Mouse (Mus musculus) spleen, adult 18-20 months (tissue): ENCODE measurements around the gene Meis2.

ENCODE experiments used
- DNase-seq, 2 experiments: peaks; one replicate each; pipeline ENCODE4 v3.0.0; 2022; ENCODE audit warnings: mixed read lengths in 2 of 2

Gene Meis2

GRCm38 (mm10) chr2:115893113-115893512, 172.5 kb downstream of the Meis2 start:
- DNase-seq: no peak

- DNase-seq: no peak
These were observed 174.9 kb downstream of the Meis2 start for GRCm38 (mm10) chr2:115890715-115891114.

- DNase-seq: no peak
These were observed 175.6 kb downstream of the Meis2 start for GRCm38 (mm10) chr2:115890030-115890429.

GRCm38 (mm10) chr2:115889212-115889611, 176.4 kb downstream of the Meis2 start:
- DNase-seq: no peak

- DNase-seq: no peak
These were observed 177.1 kb downstream of the Meis2 start for GRCm38 (mm10) chr2:115888336-115889077.

- no peak for DNase-seq
These were observed 178.0 kb downstream of the Meis2 start for GRCm38 (mm10) chr2:115887631-115888030.

- no peak for DNase-seq
These were observed 181.5 kb downstream of the Meis2 start for GRCm38 (mm10) chr2:115884184-115884583.

- no peak for DNase-seq
These were observed 182.1 kb downstream of the Meis2 start for GRCm38 (mm10) chr2:115883520-115883919.

- DNase-seq: no peak
These were observed 189.7 kb downstream of the Meis2 start for GRCm38 (mm10) chr2:115875802-115876531.

GRCm38 (mm10) chr2:115872851-115873250, 192.8 kb downstream of the Meis2 start:
- DNase-seq: no peak

GRCm38 (mm10) chr2:115869966-115870365, 195.7 kb downstream of the Meis2 start:
- DNase-seq: no peak

GRCm38 (mm10) chr2:115860600-115861347, 204.9 kb downstream of the Meis2 start:
- no peak for DNase-seq

GRCm38 (mm10) chr2:115860141-115860480, 205.5 kb downstream of the Meis2 start:
- no peak for DNase-seq

GRCm38 (mm10) chr2:115859371-115860140, 206.1 kb downstream of the Meis2 start:
- DNase-seq: no peak

- DNase-seq: no peak
These were observed 206.7 kb downstream of the Meis2 start for GRCm38 (mm10) chr2:115858927-115859326.

- DNase-seq: no peak
These were observed 207.4 kb downstream of the Meis2 start for GRCm38 (mm10) chr2:115858246-115858645.

- DNase-seq: no peak
These were observed 208.2 kb downstream of the Meis2 start for GRCm38 (mm10) chr2:115857123-115858080.

- DNase-seq: no peak
These were observed 209.1 kb downstream of the Meis2 start for GRCm38 (mm10) chr2:115856401-115857073.

GRCm38 (mm10) chr2:115855511-115856400, 209.9 kb downstream of the Meis2 start:
- DNase-seq: peak in 1 of 2 experiments; percentile 51

- DNase-seq: no peak
These were observed 210.8 kb downstream of the Meis2 start for GRCm38 (mm10) chr2:115854828-115855311.
